Mouse (Mus musculus) thymus, adult 2 months (tissue): ENCODE data around the gene Bok.

ENCODE experiments used
- CTCF ChIP-seq: fragments of 200-500 bp; IDR thresholded peaks from 2 replicates; pipeline ENCODE4 v1.5.1; 2012; ENCODE audit warnings: mild to moderate bottlenecking, control low read depth, low read length, moderate library complexity, borderline replicate concordance; ENCODE audit not compliant: control insufficient read depth, poor library complexity, insufficient read depth; ENCODE audit errors: extremely low read depth
- POLR2A ChIP-seq: fragments of 200-500 bp; IDR thresholded peaks from 2 replicates; pipeline ENCODE4 v1.6.1; 2012; ENCODE audit warnings: mild to moderate bottlenecking, low read length, control low read depth, moderate library complexity; ENCODE audit not compliant: control insufficient read depth, poor library complexity, insufficient read depth; ENCODE audit errors: extremely low read depth

GRCm38 (mm10) chr1:93657025-93657360 is 28.5 kb upstream of the Bok start:
- TF ChIP-seq POLR2A: no peak
- TF ChIP-seq CTCF: no peak
